Mouse (Mus musculus) heart, adult 2 months (tissue): ENCODE measurements around the gene Tcf7l2.

Source experiments
- CTCF ChIP-seq: fragments of 200-600 bp; IDR thresholded peaks from 2 replicates; pipeline ENCODE4 v1.8.1; 2022; ENCODE audit warnings: antibody characterized with exemption, mild to moderate bottlenecking, moderate library complexity
- POLR2A ChIP-seq: fragments of 200-500 bp; IDR thresholded peaks from 2 replicates; pipeline ENCODE4 v1.6.1; 2011; ENCODE audit warnings: mild to moderate bottlenecking, low read depth, low read length, control low read depth; ENCODE audit not compliant: insufficient read depth

GRCm38 (mm10) chr19:55803797-55804196 lies 62.2 kb downstream of the Tcf7l2 start:
- no peak for TF ChIP-seq CTCF
- TF ChIP-seq POLR2A: no peak
